Mouse (Mus musculus): ENCODE data around the gene Slc12a7.
"Not testable (repeated sequence)": the region's sequence is repeated elsewhere in the genome, so short reads cannot be mapped to it uniquely, and the experiment has no call there.

Slc12a7 gene

GRCm38 (mm10) chr13:73714020-73714419 is 18.9 kb upstream of the Slc12a7 start:
- in situ Hi-C loops (cut with MboI, MseI): loop anchor here (5.0 kb wide), 1 partner anchor 603 kb away; the partner anchor contains the start of gene Pdcd6

- in situ Hi-C loops (cut with MboI, MseI): no loop called here
These were observed 14.7 kb upstream of the Slc12a7 start for GRCm38 (mm10) chr13:73718225-73718624.

- in situ Hi-C loops (cut with MboI, MseI): loop anchor here (5.0 kb wide), 1 partner anchor 187 kb away; no protein-coding TSS in a partner anchor
These were observed 12.7 kb upstream of the Slc12a7 start for GRCm38 (mm10) chr13:73720241-73720640.

GRCm38 (mm10) chr13:73723081-73723668 is 9.7 kb upstream of the Slc12a7 start:
- in situ Hi-C loops (cut with MboI, MseI): loop anchor here (5.0 kb wide), 1 partner anchor 184 kb away; no protein-coding TSS in a partner anchor

- in situ Hi-C loops (cut with MboI, MseI): loop anchor here (5.0 kb wide), 1 partner anchor 102 kb away; no protein-coding TSS in a partner anchor
These were observed 7.6 kb upstream of the Slc12a7 start for GRCm38 (mm10) chr13:73725315-73725714.

GRCm38 (mm10) chr13:73727621-73728025 is 5.3 kb upstream of the Slc12a7 start:
- in situ Hi-C loops (cut with MboI, MseI): loop anchor here (5.0 kb wide), 1 partner anchor 100 kb away; no protein-coding TSS in a partner anchor

- in situ Hi-C loops (cut with MboI, MseI): loop anchor here (5.0 kb wide), 1 partner anchor 99 kb away; no protein-coding TSS in a partner anchor
These were observed 4.3 kb upstream of the Slc12a7 start for GRCm38 (mm10) chr13:73728633-73729032.

- in situ Hi-C loops (cut with MboI, MseI): no loop called here
These were observed 2.0 kb upstream of the Slc12a7 start for GRCm38 (mm10) chr13:73730913-73731312.

- in situ Hi-C loops (cut with MboI, MseI): no loop called here
These were observed 659 bp upstream of the Slc12a7 start for GRCm38 (mm10) chr13:73732235-73732634.

GRCm38 (mm10) chr13:73734379-73734778 is 1.5 kb downstream of the Slc12a7 start:
- in situ Hi-C loops (cut with MboI, MseI): no loop called here

- in situ Hi-C loops (cut with MboI, MseI): no loop called here
These were observed 2.4 kb downstream of the Slc12a7 start for GRCm38 (mm10) chr13:73735270-73735669.

GRCm38 (mm10) chr13:73735928-73736327 is 3.0 kb downstream of the Slc12a7 start:
- in situ Hi-C loops (cut with MboI, MseI): no loop called here

- in situ Hi-C loops (cut with MboI, MseI): no loop called here
These were observed 4.0 kb downstream of the Slc12a7 start for GRCm38 (mm10) chr13:73736943-73737342.

GRCm38 (mm10) chr13:73740399-73740944 is 7.6 kb downstream of the Slc12a7 start:
- in situ Hi-C loops (cut with MboI, MseI): not testable (repeated sequence)

- in situ Hi-C loops (cut with MboI, MseI): no loop called here
These were observed 10.1 kb downstream of the Slc12a7 start for GRCm38 (mm10) chr13:73742944-73743343.

- in situ Hi-C loops (cut with MboI, MseI): no loop called here
These were observed 10.8 kb downstream of the Slc12a7 start for GRCm38 (mm10) chr13:73743662-73744061.

- in situ Hi-C loops (cut with MboI, MseI): no loop called here
These were observed 16.0 kb downstream of the Slc12a7 start for GRCm38 (mm10) chr13:73748663-73749440.

- in situ Hi-C loops (cut with MboI, MseI): loop anchor here (10.0 kb wide), 1 partner anchor 764 kb away; no protein-coding TSS in a partner anchor
These were observed 17.5 kb downstream of the Slc12a7 start for GRCm38 (mm10) chr13:73750435-73750834.

- in situ Hi-C loops (cut with MboI, MseI): loop anchor here (10.0 kb wide), 1 partner anchor 764 kb away; no protein-coding TSS in a partner anchor
These were observed 18.4 kb downstream of the Slc12a7 start for GRCm38 (mm10) chr13:73751284-73751683.

- in situ Hi-C loops (cut with MboI, MseI): loop anchor here (10.0 kb wide), 1 partner anchor 759 kb away; no protein-coding TSS in a partner anchor
These were observed 22.9 kb downstream of the Slc12a7 start for GRCm38 (mm10) chr13:73755809-73756208.

- in situ Hi-C loops (cut with MboI, MseI): loop anchor here (10.0 kb wide), 1 partner anchor 758 kb away; no protein-coding TSS in a partner anchor
These were observed 24.0 kb downstream of the Slc12a7 start for GRCm38 (mm10) chr13:73756916-73757315.

- in situ Hi-C loops (cut with MboI, MseI): loop anchor here (10.0 kb wide), 1 partner anchor 757 kb away; no protein-coding TSS in a partner anchor
These were observed 24.5 kb downstream of the Slc12a7 start for GRCm38 (mm10) chr13:73757362-73757761.
